10 mouse cellular contexts compared by ENCODE assay signal in genomic region chr13:46268341-46268740, GRCm38 (mm10). TPM values are rescaled to one million over a fixed set of nuclear protein-coding genes. Genes with fewer than 3 reads are reported as not detected.
DNase-seq lines count a peak whose midpoint lies in the region; ATAC-seq and TF ChIP-seq lines count a peak whose summit lies in the region.
"Had no signal": no experiment of that assay in that cellular context is flagged by ENCODE, and none has a peak within 500 bp of the region (broad histone marks: within the 10 kb centered on the region; RNA-seq: fewer than 3 reads in every experiment).

No protein-coding gene starts in this region.

- no peak for TF ChIP-seq CTCF in stomach, postnatal 0 days (IDR thresholded peaks at IDR 0.05; ENCODE audit: low read depth)
- no peak for TF ChIP-seq CTCF in thymus, adult 2 months (IDR thresholded peaks at IDR 0.05; ENCODE audit: borderline replicate concordance, control insufficient read depth, extremely low read depth, insufficient read depth, low read length, poor library complexity)

- H3K9me3 ChIP-seq in heart, embryonic 11.5 days (replicated peaks; ENCODE audit: control insufficient read depth, low read length): no peaks in the 10 kb centered on the region
- no peaks in the 10 kb centered on the region for H3K9me3 ChIP-seq in stomach, postnatal 0 days (ENCODE audit: control insufficient read depth, low read length)
- H3K9me3 ChIP-seq: hindbrain, embryonic 12.5 days; neural tube, embryonic 12.5 days had no signal

- H3K9ac ChIP-seq in heart, embryonic 11.5 days (ENCODE audit: low read depth, low read length): no peak overlapping the region
- H3K9ac ChIP-seq in stomach, postnatal 0 days (ENCODE audit: low read length): no peak overlapping the region
- H3K9ac ChIP-seq: hindbrain, embryonic 12.5 days; neural tube, embryonic 12.5 days had no signal

- no peak for ATAC-seq in heart, embryonic 11.5 days (replicated peaks; ENCODE audit: insufficient number of reproducible peaks, low FRiP score, low TSS enrichment)
- ATAC-seq in stomach, postnatal 0 days (ENCODE audit: low FRiP score, low TSS enrichment): peak; percentile 60; the same call in 1 of the 2 replicates

- no peak for TF ChIP-seq EP300 in stomach, postnatal 0 days (optimal IDR thresholded peaks at IDR 0.05)

- H3K4me1 ChIP-seq in heart, embryonic 11.5 days (ENCODE audit: control insufficient read depth, insufficient read depth, low read length): peaks cover 7% of the 10 kb centered on the region
- no peaks in the 10 kb centered on the region for H3K4me1 ChIP-seq in stomach, postnatal 0 days (replicated peaks; ENCODE audit: control insufficient read depth, insufficient read depth)
- H3K4me1 ChIP-seq in thymus, adult 2 months (replicated peaks; ENCODE audit: control insufficient read depth, insufficient read depth, low read length): no peaks in the 10 kb centered on the region

- DNase-seq in heart, adult 18-20 months: peak; percentile 30 to 57
- DNase-seq in spleen, postnatal 36 days (ENCODE audit: low spot score in 2 of 2): peak; percentile 10 to 39
- no peak for DNase-seq in spleen, adult 12 weeks (ENCODE audit: low spot score)
- peak; percentile 57 for DNase-seq in kidney, postnatal 14 days
- peak; percentile 30 for DNase-seq in stomach, postnatal 0 days (ENCODE audit: low spot score)
- DNase-seq in thymus, adult 2 months: no peak
- DNase-seq in right cerebral cortex, postnatal 10 days (ENCODE audit: low spot score in 2 of 2): no peak

- H3K27ac ChIP-seq in heart, embryonic 11.5 days (ENCODE audit: low read depth, low read length): no peak overlapping the region
- H3K27ac ChIP-seq in stomach, postnatal 0 days (replicated peaks): no peak overlapping the region; the same call in 1 of the 2 replicates
- no peak overlapping the region for H3K27ac ChIP-seq in thymus, adult 2 months (ENCODE audit: control insufficient read depth, insufficient read depth, low read length)
- H3K27ac ChIP-seq: neural tube, embryonic 12.5 days had no signal

- 40% methylated on average over 3 of the region's 3 CpGs for WGBS in heart, embryonic 11.5 days (ENCODE audit: insufficient replicate concordance)
- WGBS in stomach, postnatal 0 days: 25% methylated on average over 3 of the region's 3 CpGs
- WGBS in thymus, adult 2 months: 62% methylated on average over 3 of the region's 3 CpGs

- H3K4me3 ChIP-seq in heart, embryonic 11.5 days (ENCODE audit: low read depth, low read length): no peak overlapping the region
- H3K4me3 ChIP-seq in stomach, postnatal 0 days (ENCODE audit: low read depth, low read length): no peak overlapping the region
- no peak overlapping the region for H3K4me3 ChIP-seq in thymus, adult 2 months (ENCODE audit: control insufficient read depth, insufficient read depth, low read length)
- H3K4me3 ChIP-seq: hindbrain, embryonic 12.5 days; neural tube, embryonic 12.5 days had no signal

- H3K27me3 ChIP-seq in heart, embryonic 11.5 days (ENCODE audit: control insufficient read depth, insufficient read depth, low read length): no peaks in the 10 kb centered on the region
- no peaks in the 10 kb centered on the region for H3K27me3 ChIP-seq in stomach, postnatal 0 days (ENCODE audit: control insufficient read depth, insufficient read depth, low read length)
- no peaks in the 10 kb centered on the region for H3K27me3 ChIP-seq in thymus, adult 2 months (ENCODE audit: control insufficient read depth, insufficient read depth, low read length)
- H3K27me3 ChIP-seq: hindbrain, embryonic 12.5 days; neural tube, embryonic 12.5 days had no signal

- TF ChIP-seq POLR2A in thymus, adult 2 months (IDR thresholded peaks at IDR 0.05; ENCODE audit: control insufficient read depth, extremely low read depth, insufficient read depth, low read length, poor library complexity): no peak

- H3K4me2 ChIP-seq in heart, embryonic 11.5 days: no peak overlapping the region
- H3K4me2 ChIP-seq in stomach, postnatal 0 days (replicated peaks; ENCODE audit: low read depth): no peak overlapping the region
- H3K4me2 ChIP-seq: neural tube, embryonic 12.5 days had no signal

- H3K36me3 ChIP-seq in heart, embryonic 11.5 days (ENCODE audit: control insufficient read depth, insufficient read depth, low read length): no peaks in the 10 kb centered on the region
- no peaks in the 10 kb centered on the region for H3K36me3 ChIP-seq in stomach, postnatal 0 days (ENCODE audit: control insufficient read depth, insufficient read depth, low read length)
- H3K36me3 ChIP-seq in thymus, adult 2 months (ENCODE audit: control insufficient read depth, insufficient read depth, low read length): no peaks in the 10 kb centered on the region
- H3K36me3 ChIP-seq: hindbrain, embryonic 12.5 days; neural tube, embryonic 12.5 days had no signal

RNA-seq across cellular contexts. Expression of gene Stmnd1, which starts 5.2 kb away (rescaled TPM):
- total RNA-seq in heart, adult 18-20 months (2021): under 1 TPM; 0.32 to 0.62 TPM
- 0.72 TPM in 1 of 2 replicates, not detected in the other for polyA plus RNA-seq in heart, embryonic 11.5 days (2014; fragmentation: Nextera tagmentation; extraction: Ambion mirVana)
- 0.45 and 0.51 TPM in 2 replicates for polyA plus RNA-seq in stomach, postnatal 0 days (2015; fragmentation: Nextera tagmentation; extraction: Ambion mirVana)
- polyA plus RNA-seq in thymus, adult 2 months (2012; rRNA removed): not detected in 2 replicates
- polyA plus RNA-seq: hindbrain, embryonic 12.5 days; neural tube, embryonic 12.5 days had no signal

Comparison
In these comparisons a context has a peak if more than half of its experiments do, and no peak if none do; other contexts are left out.
1. DNase-seq: peak in heart, adult 18-20 months (2 of 2), spleen, postnatal 36 days (2 of 2), kidney, postnatal 14 days (single experiment) and stomach, postnatal 0 days (single experiment); none in spleen, adult 12 weeks (single experiment), thymus, adult 2 months (single experiment) and right cerebral cortex, postnatal 10 days (0 of 2).